Mouse (Mus musculus): ENCODE data around the gene Gif.

- TF ChIP-seq CTCF (IDR thresholded peaks at IDR 0.05; ENCODE audit: low read depth, low read length) (peak; percentile 82), POLR2A (IDR thresholded peaks at IDR 0.05; ENCODE audit: borderline replicate concordance, low read depth, low read length) (no peak)
Observed at GRCm38 (mm10) chr19:11768163-11768562, 20.8 kb downstream of the Gif start.

Measured in bone marrow macrophage, adult 2 months (primary cell).